Mouse (Mus musculus) right cerebral cortex, adult 18-20 months (tissue): ENCODE measurements around the gene Nacad.
"Not testable (repeated sequence)": the region's sequence is repeated elsewhere in the genome, so short reads cannot be mapped to it uniquely, and the experiment has no call there.

Source experiments
- DNase-seq: peaks from one replicate; pipeline ENCODE4 v3.0.0; 2022; ENCODE audit warnings: mixed read lengths

Nacad gene

DNA sequence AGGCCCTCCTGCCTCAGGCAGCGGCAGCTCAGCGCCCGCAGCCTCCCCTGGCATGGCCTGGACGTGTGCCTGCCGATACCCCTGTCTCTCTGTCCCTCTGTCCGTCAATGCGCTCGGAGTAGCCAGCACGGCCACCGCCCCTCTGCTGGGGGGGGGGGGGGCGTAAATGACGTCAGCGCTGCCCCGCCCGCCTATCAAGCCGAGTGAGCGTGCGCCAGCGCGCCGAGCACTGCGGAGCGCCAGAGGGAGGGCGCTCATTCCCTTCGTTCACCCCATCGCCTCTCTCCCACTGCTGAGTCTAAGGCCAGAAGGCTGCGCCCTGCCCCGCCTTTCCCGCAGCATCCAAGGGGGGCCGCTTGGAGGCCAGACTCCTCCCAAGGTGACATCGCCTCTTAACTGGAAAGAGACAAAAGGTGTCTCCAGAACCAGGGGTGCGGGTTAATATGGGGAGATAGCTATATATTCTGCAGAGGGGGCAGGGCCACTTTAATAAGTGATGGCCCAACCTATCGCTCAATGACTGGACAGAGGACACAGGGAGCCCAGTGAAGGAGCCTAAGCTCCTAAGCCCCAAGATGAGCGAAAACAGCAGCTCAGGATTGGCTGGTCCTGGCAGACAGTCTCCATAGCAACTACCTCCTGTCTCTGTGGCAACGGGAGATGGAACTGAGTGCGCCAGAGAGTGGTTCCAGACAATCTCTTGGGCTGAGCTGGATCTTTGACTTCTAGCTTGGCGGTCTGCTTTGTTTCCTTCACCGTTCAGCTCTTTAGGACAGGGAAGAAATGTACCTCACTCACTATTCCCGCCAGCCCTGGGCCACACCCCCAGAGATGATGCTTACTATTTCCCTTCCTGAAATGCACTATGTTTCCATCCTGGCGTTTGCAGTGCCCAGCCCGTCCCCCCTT is at the start of gene Nacad:
Nacad (minus strand) TSS at position 563 of the 909 bp plus-strand sequence.
- peak; percentile 88 for DNase-seq

DNA sequence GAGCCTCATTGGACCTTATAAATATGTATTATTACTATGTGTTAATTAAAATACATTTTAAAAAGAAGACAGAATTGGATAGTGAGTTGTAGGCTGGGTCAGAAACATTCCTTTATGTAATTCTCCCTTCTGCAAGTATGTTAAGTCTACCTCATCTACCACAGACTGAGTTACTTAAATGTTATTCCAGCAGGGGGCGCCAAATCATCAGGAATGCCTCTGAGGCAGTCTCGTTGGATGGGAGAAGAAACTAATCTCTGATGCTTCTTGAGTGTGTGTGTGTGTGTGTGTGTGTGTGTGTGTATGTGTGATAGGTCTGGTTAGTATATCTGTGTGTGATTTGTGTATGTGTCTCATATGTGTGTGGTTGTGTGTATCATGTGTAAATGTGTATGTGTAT is 49.0 kb upstream of the Nacad start:
- DNase-seq: peak; percentile 82

DNA sequence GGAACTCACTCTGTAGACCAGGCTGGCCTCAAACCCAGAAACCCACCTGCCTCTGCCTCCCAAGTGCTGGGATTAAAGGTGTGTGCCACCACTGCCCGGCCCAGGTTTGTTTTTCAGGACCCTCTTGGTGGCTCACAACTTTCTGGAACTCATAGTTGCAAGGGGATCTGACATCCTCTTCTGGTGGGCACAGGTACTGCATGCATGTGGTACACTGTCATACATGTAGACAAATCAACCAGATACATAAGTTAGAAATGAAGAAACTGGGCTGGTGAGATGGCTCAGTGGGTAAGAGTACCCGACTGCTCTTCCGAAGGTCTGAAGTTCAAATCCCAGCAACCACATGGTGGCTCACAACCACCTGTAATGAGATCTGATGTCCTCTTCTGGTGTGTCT is 47.1 kb upstream of the Nacad start:
- DNase-seq: not testable (repeated sequence)

DNA sequence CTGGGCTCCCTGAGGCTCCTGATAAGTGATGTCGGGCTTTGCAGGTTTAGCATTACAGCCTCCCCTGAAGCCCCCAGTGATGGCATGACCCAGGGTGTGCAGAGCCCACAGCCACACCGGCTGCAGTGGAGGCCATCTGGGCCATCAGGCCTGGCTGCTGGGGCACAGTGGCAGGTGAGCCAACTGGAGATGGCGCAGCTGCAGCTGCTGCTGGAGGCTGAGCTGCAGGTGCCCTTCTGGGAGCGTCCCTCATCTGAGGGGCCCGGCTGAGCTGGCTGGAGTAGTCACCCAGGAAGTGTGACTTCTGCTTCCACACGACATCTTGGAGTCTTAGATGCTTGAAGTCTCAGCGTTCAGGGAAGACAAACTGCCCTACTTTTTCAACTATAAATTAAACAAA is 44.7 kb upstream of the Nacad start:
- no peak for DNase-seq

DNA sequence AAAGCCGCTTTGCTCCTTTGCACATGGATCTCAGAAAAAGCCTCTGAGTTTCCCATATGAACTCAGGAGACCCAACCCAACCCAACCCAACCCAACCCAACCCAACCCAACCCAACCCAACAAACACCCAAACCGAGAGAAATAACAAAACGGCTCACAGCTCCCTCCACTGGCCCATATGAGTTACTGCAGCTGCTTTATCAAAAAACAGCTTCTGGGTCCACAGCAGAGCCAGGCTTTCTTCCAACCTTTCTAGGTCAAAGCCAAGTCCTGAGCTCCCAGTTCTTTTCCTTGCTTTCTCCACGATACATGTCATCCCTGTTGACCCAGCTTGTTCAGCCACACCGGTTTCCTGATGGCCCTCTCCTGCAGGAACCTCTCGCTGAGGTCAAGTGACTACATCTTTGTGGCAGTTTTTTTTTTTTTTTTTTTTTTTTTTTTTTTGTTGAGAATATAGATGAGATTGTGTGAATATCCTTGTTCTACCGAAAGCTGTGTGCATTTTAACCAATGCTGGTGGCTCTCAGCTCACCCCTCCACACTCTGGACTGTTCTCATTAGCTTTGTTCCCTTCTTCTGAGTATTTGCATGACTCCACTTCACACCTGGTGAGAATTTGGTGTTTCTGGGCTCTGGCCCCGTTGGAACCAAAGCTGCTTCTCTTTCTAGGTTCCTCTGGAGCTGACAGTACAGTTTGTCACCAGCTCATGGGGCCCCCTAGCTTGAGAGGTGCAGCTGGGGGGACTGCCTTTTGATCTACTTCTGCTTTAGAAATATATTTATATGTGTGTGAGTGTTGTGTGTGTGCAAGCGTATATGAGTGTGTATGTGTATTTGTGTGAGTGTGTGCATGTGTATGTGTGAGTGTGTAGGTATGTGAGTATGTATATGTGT is 42.2 kb upstream of the Nacad start:
- DNase-seq: no peak

DNA sequence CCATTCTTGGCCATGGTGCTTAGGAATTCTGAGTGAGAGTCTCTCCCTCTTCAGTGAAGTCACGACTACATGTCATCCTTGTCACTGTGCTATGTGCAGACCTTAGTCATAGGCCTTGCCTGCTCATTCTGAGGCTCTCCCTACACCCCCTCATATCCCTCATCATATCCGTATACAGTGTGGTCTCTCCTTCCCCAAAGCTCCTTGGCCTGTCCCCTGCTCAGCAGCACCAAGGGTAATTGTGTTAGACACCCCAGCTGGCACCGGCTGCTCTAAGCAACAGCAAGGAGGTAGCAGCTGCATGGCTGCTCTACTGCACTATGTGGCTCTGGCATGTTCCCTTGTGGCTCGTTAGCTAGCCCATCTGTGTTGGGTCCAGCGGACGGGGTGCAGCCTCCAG is 38.7 kb upstream of the Nacad start:
- no peak for DNase-seq

- no peak for DNase-seq
Observed at GRCm38 (mm10) chr11:6639072-6639471, 33.2 kb upstream of the Nacad start.

GRCm38 (mm10) chr11:6638537-6638936 is 32.7 kb upstream of the Nacad start, which contains the start of gene Wap:
Wap (minus strand) TSS chr11:6638637.
- DNase-seq: no peak

DNA sequence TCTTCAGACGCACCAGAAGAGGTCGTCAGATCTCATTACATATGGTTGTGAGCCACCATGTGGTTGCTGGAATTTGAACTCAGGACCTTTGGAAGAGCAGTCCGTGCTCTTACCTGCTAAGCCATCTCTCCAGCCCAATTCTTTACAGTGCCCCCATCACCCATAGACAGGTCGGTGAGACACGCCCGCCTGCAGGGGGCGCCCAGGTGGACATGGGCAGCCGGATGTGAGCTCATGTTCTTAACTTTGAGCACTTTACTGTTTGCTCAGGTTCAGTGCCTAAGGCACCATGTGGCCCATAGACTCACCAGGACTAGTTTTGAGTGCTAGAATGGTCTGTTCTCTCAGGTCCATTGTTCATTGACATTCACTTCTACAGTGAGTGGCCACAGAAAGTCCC is 30.3 kb upstream of the Nacad start:
- no peak for DNase-seq

DNA sequence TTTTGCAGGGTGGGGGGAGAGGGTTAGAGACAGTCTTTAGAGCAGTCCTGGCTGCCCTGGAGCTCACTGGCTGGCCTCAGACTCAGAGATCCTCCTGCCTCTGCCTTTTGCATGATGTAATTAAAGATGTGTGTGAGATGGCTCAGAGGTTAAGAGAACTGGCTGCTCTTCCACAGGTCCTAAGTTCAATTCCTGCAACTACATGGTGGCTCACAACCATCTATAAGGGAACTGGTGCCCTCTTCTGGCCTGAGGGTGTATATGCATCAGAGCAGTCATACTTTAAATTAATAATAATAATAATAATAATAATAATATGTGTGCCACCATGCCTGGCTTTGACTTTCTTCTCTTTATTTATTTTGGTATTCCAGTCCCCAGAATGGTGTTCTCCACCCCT is 23.8 kb upstream of the Nacad start:
- no peak for DNase-seq

DNA sequence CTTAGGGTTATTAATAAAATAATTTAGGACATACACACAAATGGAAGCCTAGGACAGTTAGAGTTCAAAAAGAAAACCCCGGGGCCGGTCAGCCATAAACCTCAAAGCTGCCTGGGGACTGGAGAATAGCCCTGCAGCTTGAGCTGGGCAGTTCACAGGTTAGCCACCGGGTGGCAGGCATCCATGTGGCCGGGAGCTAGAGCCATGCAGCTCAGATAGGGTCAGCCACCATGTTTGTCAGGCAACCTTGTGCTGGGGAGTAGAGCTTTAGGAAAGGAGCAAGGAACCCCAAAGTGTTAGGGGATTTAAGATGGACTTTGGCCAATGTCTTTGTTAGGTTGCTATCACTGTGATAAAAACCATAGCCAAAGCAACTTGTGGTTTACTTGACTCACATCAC is 22.7 kb upstream of the Nacad start:
- DNase-seq: peak; percentile 28

DNA sequence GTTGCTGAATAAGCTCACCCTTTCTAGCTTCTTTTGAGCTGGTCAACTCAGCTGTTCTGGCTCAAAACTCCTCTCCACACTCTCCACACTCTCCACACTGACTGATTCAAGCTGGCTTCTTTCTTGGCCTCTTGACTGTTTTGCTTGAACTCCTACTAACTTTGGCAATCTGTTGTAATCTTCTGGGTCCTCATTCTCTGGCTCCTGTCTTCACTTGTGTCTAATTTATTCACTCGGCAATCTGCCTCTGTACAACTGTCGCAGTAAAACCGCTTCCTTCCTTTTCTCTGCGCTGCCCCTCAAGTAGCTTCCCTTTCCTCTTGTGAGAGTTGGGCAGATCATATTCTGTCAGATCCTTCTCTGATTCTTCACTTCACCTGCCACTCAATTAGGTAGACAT is 21.9 kb upstream of the Nacad start:
- no peak for DNase-seq

DNA sequence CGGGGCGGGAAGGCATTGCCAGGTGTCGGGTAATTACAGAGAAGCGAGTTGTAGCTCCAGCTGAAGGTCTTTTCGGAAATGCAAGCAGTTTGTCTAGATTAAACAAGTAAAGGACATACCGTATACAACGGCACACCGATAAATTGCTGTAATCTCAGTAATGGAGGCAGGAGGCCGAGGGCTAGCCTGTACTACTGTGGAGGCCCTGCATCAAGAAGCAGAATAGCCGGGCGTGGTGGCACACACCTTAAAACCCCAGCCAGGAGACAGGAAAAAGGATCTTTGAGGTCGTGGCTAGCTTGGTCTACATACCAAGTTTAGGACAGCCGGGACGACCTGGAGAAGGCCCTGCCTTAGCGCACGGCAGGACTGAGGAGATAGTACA is 20.5 kb upstream of the Nacad start:
- peak; percentile 14 for DNase-seq

- peak; percentile 94 for DNase-seq
Observed at GRCm38 (mm10) chr11:6625478-6626387, 19.9 kb upstream of the Nacad start, which contains the start of gene Tbrg4. Tbrg4 (minus strand) TSS chr11:6626067.

DNA sequence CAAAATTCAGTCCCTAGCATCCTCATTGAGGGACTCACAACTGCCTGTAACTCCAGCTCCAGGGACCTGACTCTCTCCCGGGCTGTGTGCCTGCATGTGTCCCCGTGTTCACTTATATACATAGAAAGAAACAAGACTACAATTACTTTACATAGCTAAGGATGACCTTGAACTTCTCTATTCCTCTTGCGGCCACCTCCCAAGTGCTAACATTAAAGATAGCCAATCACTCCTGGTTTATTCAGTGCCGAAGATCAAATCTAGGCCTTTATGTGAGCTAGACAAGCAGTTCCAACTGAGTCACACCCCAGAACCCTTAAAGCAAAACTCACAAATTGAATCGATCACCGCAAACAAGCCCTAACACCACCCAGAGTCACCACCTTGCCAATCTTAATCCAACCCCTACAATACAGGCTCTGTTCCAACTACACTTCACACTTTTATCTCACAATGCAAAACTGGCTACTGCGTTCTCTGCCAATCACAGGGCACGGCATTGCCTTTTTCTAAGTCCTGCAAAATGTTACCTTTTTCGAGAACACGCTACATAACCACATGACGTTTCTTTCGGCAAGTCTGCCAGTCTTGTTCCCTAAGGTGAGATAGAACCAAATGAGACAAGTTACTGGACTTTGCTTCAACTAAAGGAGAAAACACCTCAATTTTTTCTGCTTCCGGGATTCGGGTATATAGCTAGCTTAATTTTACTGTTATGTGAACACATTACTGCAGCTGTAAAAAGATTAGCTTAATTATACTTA is 18.9 kb upstream of the Nacad start:
- no peak for DNase-seq

DNA sequence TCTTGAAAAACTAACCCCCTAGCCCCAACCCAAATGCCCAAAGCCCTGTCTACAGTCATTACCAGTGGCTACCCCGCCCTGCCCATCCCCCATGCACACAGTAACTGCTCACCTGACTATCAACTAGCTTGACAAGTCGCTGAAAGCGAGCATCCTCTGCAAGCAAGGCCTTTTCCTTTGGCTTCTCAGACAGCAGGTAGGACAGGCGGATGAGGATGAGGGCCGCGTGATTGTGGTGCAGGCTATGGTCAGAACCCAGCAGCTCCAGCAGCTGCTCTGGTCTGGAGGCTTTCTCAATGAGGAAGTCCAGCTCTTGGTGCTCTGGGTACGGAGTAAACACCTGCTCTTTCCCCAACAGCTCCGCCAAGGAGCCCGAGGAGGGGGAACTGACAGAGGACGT is 17.9 kb upstream of the Nacad start:
- no peak for DNase-seq

GRCm38 (mm10) chr11:6615250-6616205 is 9.7 kb upstream of the Nacad start:
- no peak for DNase-seq

DNA sequence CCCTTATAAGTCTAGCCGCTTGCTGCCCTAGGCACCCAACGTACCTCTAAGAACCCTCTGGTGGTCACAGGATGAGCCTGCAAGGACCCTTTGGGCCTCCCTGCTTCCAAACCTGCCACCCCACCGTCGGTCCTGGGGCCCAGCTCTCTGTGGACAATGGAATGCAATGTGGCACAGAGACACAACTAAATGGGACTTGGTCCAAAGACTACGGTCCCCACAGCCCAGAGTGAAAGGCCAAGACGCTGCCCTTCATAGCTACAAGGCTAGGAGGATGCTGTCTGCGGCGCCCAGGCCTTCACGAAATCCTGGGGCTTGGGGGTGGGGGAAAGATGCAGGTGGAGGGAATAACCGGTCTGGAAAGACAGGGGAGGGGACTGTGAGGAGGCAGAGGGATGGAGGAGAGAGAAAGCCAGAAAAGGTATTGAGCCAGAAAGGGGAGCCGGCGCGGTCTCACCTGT is 802 bp downstream of the Nacad start:
- no peak for DNase-seq

- DNase-seq: no peak
Observed at GRCm38 (mm10) chr11:6604604-6604936, 1.3 kb downstream of the Nacad start.

- DNase-seq: peak; percentile 70
Observed at GRCm38 (mm10) chr11:6603887-6604603, 1.8 kb downstream of the Nacad start.
